Mouse (Mus musculus): ENCODE results near the gene Rab5a.

GRCm38 (mm10) chr17:53456742-53457141, 22.3 kb upstream of the Rab5a start:
- TF ChIP-seq POLR2A (IDR thresholded peaks at IDR 0.05; ENCODE audit: borderline replicate concordance, low read depth, low read length) (no peak), CTCF (IDR thresholded peaks at IDR 0.05; ENCODE audit: low read depth, low read length) (no peak)

Data from bone marrow macrophage, adult 2 months (primary cell).